Mouse (Mus musculus) stomach, embryonic 16.5 days (tissue): ENCODE measurements around the gene Chst15. TPM values are rescaled to one million over a fixed set of nuclear protein-coding genes. Genes with fewer than 3 reads are reported as not detected.
A peak's percentile ranks its signal among the peaks of the same experiment; 100 is the strongest.

Experiments
- ATAC-seq: fragments of 200-750 bp; cut with Nextera tagmentation; 2 replicates; pipeline ENCODE4 v1.8.0; 2017; ENCODE audit warnings: moderate number of reproducible peaks, moderate TSS enrichment; ENCODE audit not compliant: insufficient read depth, low FRiP score
- H3K27ac ChIP-seq: fragments of 300-500 bp; sonication (generic); 2 replicates; pipeline ENCODE4 v1.5.1; 2014; ENCODE audit warnings: low read length
- H3K27me3 ChIP-seq: fragments of 300-500 bp; sonication (generic); 2 replicates; pipeline ENCODE4 v1.6.1; 2014; ENCODE audit warnings: low read length, control low read depth, mixed read lengths; ENCODE audit not compliant: control insufficient read depth, insufficient read depth
- H3K36me3 ChIP-seq: fragments of 300-500 bp; sonication (generic); 2 replicates; pipeline ENCODE4 v1.6.1; 2014; ENCODE audit warnings: low read length; ENCODE audit not compliant: control insufficient read depth, insufficient read depth
- H3K4me1 ChIP-seq: fragments of 300-500 bp; sonication (generic); 2 replicates; pipeline ENCODE4 v1.6.1; 2014; ENCODE audit warnings: low read length, control low read depth, mixed read lengths; ENCODE audit not compliant: control insufficient read depth, insufficient read depth
- H3K4me2 ChIP-seq: fragments of 300-500 bp; sonication (generic); 2 replicates; pipeline ENCODE4 v1.6.1; 2014; ENCODE audit warnings: low read depth, low read length, mixed read lengths
- H3K4me3 ChIP-seq: fragments of 300-500 bp; sonication (generic); replicated peaks from 2 replicates; pipeline ENCODE4 v1.5.1; 2014; ENCODE audit warnings: mild to moderate bottlenecking, low read length
- H3K9ac ChIP-seq: fragments of 300-500 bp; sonication (generic); 2 replicates; pipeline ENCODE4 v1.6.1; 2014; ENCODE audit warnings: low read length
- H3K9me3 ChIP-seq: fragments of 300-500 bp; sonication (generic); replicated peaks from 2 replicates; pipeline ENCODE4 v1.6.1; 2016; ENCODE audit warnings: low read length, control low read depth; ENCODE audit not compliant: control insufficient read depth
- WGBS: fragments of 180-500 bp; shearing (Covaris S2); extraction: QIAGEN DNeasy Blood & Tissue Kit; methylation state at CpG from one replicate; pipeline ENCODE4 v1.1.7; 2014; 5-methylcytosine and 5-hydroxymethylcytosine counted together
- polyA plus RNA-seq: library from polyadenylated mRNA; unstranded; fragments of >200 nt; fragmentation: Nextera tagmentation; extraction: Ambion mirVana; gene quantifications from 2 replicates; pipeline ENCODE4 v1.2.1, GENCODE M21; 2015

Gene Chst15
- polyA plus RNA-seq, 1 experiment from 2014 or later: 25.5 TPM

DNA sequence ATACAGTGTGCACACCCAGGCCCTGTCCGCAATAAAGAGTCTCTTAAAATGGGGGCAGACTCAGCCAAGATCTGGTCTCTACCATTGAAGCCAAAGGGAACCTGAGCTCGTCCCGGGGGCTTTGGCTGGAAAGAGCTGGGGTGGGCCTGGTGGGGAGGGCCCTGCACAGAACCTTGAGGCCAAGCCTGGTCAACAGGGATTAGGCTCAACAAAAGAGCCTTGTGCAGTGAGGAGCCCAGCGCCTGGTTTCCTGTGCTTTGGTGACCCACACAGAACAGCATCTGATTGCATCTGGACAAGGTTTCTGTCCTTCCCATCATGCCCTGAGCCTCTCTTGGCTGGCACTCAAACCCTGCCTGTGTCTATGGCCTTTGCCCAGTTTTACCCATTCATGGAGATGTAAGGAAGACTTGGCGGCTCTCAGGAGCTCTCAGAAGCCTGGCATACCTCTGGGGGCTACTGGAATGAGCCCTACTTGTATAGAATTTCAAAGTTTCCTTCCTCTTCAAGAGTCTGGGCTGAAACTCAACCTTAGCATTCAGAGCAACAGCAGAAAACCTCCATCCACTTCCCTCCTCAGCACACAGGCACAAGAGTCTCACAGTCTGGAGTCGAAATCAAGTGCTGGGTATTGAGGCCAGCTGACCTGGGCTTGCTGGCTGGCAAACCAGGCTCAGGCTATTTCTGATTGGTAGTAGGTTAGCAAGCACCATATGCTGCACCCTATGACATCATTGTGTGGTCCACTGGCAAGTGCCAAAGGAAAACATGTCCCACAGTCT is 104.9 kb downstream of the Chst15 start:
- no peaks in the 10 kb centered on the region for H3K9me3 ChIP-seq
- no peaks in the 10 kb centered on the region for H3K36me3 ChIP-seq
- no peak overlapping the region for H3K9ac ChIP-seq
- 83% methylated on average over 6 of the region's 6 CpGs for WGBS
- ATAC-seq: peak; percentile 18; the same call in 1 of the 2 replicates
- no peaks in the 10 kb centered on the region for H3K4me1 ChIP-seq
- H3K27ac ChIP-seq: no peak overlapping the region
- H3K27me3 ChIP-seq: no peaks in the 10 kb centered on the region
- no peak overlapping the region for H3K4me2 ChIP-seq
- no peak overlapping the region for H3K4me3 ChIP-seq

DNA sequence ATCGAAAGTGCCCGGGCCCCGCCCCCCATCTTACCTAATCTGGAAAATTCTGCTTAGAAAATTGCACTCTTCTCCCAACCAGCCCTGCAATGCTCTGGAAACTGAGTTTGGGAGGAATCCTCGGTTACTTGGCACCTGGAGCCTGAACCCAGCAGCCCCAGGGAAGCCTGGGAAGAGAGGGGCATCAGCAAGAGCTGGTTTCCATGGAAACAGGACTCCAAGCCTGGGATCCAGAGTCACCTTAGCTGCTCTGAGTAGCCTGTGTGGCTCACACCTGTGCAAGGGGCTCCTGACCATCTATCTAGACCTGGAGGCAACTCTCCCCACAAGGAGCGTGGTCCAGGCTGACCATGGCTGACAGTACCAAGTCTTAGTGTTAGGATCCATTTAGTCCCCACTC is 106.4 kb downstream of the Chst15 start:
- Histone ChIP-seq H3K27me3 (no peaks in the 10 kb centered on the region), H3K27ac (no peak overlapping the region), H3K4me2 (no peak overlapping the region), H3K36me3 (no peaks in the 10 kb centered on the region), H3K4me3 (no peak overlapping the region), H3K4me1 (no peaks in the 10 kb centered on the region), H3K9ac (no peak overlapping the region), H3K9me3 (no peaks in the 10 kb centered on the region)
- WGBS: 78% methylated on average over 5 of the region's 5 CpGs
- no peak for ATAC-seq

DNA sequence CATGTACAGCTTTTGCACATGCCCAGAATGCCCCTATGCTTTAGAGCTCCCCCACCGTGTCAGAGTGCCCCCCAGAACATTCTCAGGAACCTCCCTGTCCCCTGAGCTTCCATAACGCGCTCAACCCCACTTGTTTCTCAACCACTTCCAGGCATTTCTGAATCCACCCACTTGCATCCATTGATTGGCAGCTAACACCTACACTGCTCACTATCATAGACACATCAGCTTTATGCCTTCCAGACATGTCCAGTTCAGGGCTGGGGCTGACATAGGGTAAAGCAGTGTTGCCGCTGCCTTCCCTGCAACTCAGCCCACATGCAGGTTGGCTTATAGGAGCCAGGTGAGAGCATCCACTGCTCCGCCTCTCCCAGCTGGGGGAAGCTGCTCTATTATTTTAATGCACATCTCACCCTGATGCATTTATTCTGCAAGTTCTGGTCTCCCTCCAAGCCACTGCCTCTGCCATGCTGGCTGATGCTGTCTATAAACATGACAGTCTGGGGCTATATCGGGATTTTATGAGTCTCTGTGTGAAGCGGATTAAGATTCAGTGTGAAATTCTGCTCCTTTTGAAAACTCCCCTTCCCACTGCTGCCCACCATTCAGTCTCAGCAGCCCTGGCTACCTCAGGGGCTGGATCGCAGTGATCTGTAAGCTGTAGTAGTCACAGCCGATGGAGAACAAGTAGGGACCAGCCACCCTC is 107.9 kb downstream of the Chst15 start:
- Histone ChIP-seq H3K27me3 (no peaks in the 10 kb centered on the region), H3K4me3 (no peak overlapping the region), H3K9me3 (no peaks in the 10 kb centered on the region), H3K4me2 (no peak overlapping the region), H3K4me1 (peaks cover under 1% of the 10 kb centered on the region; the same call in 1 of the 2 replicates), H3K9ac (no peak overlapping the region), H3K27ac (no peak overlapping the region), H3K36me3 (no peaks in the 10 kb centered on the region)
- ATAC-seq: no peak
- 79% methylated on average over 9 of the region's 9 CpGs for WGBS

GRCm38 (mm10) chr7:132204073-132204612 is 112.9 kb downstream of the Chst15 start:
- 10% methylated on average over 1 of the region's 1 CpGs for WGBS
- ATAC-seq: no peak
- H3K4me1 ChIP-seq: peaks cover 3% of the 10 kb centered on the region; the same call in 1 of the 2 replicates

DNA sequence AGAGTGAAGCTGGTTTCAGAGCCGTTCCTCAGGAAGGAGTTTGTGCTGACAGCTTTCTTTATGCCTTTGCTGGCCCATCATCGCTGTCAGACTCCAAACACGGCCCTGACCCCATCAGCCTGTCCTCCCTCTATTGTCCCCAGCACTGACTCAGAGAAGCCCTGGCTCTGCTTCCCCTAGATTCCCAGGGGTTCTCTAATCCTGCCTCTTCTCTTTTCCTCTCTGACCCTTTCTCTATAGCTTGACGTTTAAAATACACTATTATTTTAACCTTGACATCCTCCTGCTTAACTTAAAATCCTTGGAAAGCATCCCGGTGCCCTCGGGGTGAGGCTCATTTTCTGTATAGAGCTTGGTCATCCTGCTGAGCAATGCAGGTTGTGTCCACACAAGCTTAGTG is 117.3 kb downstream of the Chst15 start:
- 30% methylated on average over 6 of the region's 6 CpGs for WGBS
- H3K4me2 ChIP-seq: no peak overlapping the region
- H3K9me3 ChIP-seq: no peaks in the 10 kb centered on the region
- H3K27me3 ChIP-seq: no peaks in the 10 kb centered on the region
- no peaks in the 10 kb centered on the region for H3K36me3 ChIP-seq
- H3K4me3 ChIP-seq: no peak overlapping the region
- H3K27ac ChIP-seq: no peak overlapping the region
- peaks cover 3% of the 10 kb centered on the region; the same call in 1 of the 2 replicates for H3K4me1 ChIP-seq
- ATAC-seq: no peak
- H3K9ac ChIP-seq: no peak overlapping the region

More at GRCm38 (mm10) chr7:132204073-132204612, 112.9 kb downstream of the Chst15 start:
- Histone ChIP-seq H3K9me3 (no peaks in the 10 kb centered on the region), H3K4me3 (no peak overlapping the region), H3K36me3 (no peaks in the 10 kb centered on the region), H3K4me2 (no peak overlapping the region), H3K27ac (no peak overlapping the region), H3K9ac (no peak overlapping the region), H3K27me3 (no peaks in the 10 kb centered on the region)

- Histone ChIP-seq H3K27me3 (no peaks in the 10 kb centered on the region), H3K4me2 (no peak overlapping the region), H3K36me3 (no peaks in the 10 kb centered on the region), H3K4me1 (no peaks in the 10 kb centered on the region), H3K4me3 (no peak overlapping the region), H3K27ac (no peak overlapping the region), H3K9me3 (no peaks in the 10 kb centered on the region), H3K9ac (no peak overlapping the region)
- WGBS: 94% methylated on average over 1 of the region's 1 CpGs
- no peak for ATAC-seq
Observed at GRCm38 (mm10) chr7:132198806-132199205, 118.2 kb downstream of the Chst15 start.

- ATAC-seq: no peak
- Histone ChIP-seq H3K9ac (no peak overlapping the region), H3K27me3 (no peaks in the 10 kb centered on the region), H3K4me1 (no peaks in the 10 kb centered on the region), H3K36me3 (no peaks in the 10 kb centered on the region), H3K4me3 (no peak overlapping the region), H3K27ac (no peak overlapping the region), H3K9me3 (no peaks in the 10 kb centered on the region), H3K4me2 (no peak overlapping the region)
- WGBS: 31% methylated on average over 7 of the region's 7 CpGs
Observed at GRCm38 (mm10) chr7:132197817-132198475, 119.1 kb downstream of the Chst15 start.

- Histone ChIP-seq H3K36me3 (no peaks in the 10 kb centered on the region), H3K4me2 (no peak overlapping the region), H3K27ac (no peak overlapping the region), H3K4me3 (no peak overlapping the region), H3K9ac (no peak overlapping the region), H3K9me3 (no peaks in the 10 kb centered on the region), H3K27me3 (no peaks in the 10 kb centered on the region), H3K4me1 (no peaks in the 10 kb centered on the region)
- 77% methylated on average over 1 of the region's 1 CpGs for WGBS
- ATAC-seq: no peak
Observed at GRCm38 (mm10) chr7:132196581-132196980, 120.4 kb downstream of the Chst15 start.

DNA sequence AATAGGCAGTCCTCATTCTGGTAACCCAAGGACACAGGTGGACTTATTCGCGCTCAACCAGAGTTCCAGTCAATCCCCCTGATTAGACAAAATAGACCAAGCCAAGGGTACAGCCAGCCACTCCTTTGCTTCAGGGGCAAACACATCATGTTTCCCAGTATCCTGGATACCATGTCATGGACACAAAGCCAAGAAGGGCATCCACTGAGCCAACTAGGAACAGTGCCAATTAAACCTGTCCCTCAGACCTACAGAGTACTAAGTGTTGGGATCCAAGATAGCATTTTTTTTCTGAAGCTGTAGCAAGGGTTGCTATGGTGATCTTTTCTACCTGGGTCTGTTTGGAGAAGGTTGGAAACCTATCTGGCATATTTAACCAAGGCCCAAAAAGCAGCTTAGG is 123.4 kb downstream of the Chst15 start:
- ATAC-seq: no peak
- WGBS: 93% methylated on average over 2 of the region's 2 CpGs
- Histone ChIP-seq H3K36me3 (no peaks in the 10 kb centered on the region), H3K27me3 (no peaks in the 10 kb centered on the region), H3K9ac (no peak overlapping the region), H3K27ac (no peak overlapping the region), H3K4me3 (no peak overlapping the region), H3K4me2 (no peak overlapping the region), H3K4me1 (no peaks in the 10 kb centered on the region; the same call in 1 of the 2 replicates), H3K9me3 (no peaks in the 10 kb centered on the region)
